Mouse (Mus musculus) liver, postnatal 0 days (tissue): Measurements from ENCODE around the gene Prg3. TPM values are rescaled to one million over a fixed set of nuclear protein-coding genes. Genes with fewer than 3 reads are reported as not detected.
A peak's percentile ranks its signal among the peaks of the same experiment; 100 is the strongest.

Source experiments
- ATAC-seq: fragments of 200-750 bp; cut with Nextera tagmentation; 2 replicates; pipeline ENCODE4 v1.8.0; 2017; ENCODE audit warnings: mild to moderate bottlenecking, moderate library complexity
- DNase-seq: peaks from one replicate; pipeline ENCODE4 v3.0.0-alpha.2; 2016
- H3K27ac ChIP-seq: fragments of 300-500 bp; sonication (generic); 2 replicates; pipeline ENCODE4 v1.5.1; 2014; ENCODE audit warnings: antibody characterized with exemption, moderate library complexity, mild to moderate bottlenecking, low read depth
- H3K27me3 ChIP-seq: fragments of 300-500 bp; sonication (generic); 2 replicates; pipeline ENCODE4 v1.6.1; 2014; ENCODE audit warnings: low read length, control low read depth, mixed read lengths; ENCODE audit not compliant: insufficient read depth
- H3K36me3 ChIP-seq: fragments of 300-500 bp; sonication (generic); replicated peaks from 2 replicates; pipeline ENCODE4 v1.6.1; 2014; ENCODE audit warnings: mild to moderate bottlenecking, control low read depth, low read length, moderate library complexity, mixed read lengths; ENCODE audit not compliant: insufficient read depth
- H3K4me1 ChIP-seq: fragments of 300-500 bp; sonication (generic); 2 replicates; pipeline ENCODE4 v1.6.1; 2014; ENCODE audit warnings: antibody characterized with exemption, mild to moderate bottlenecking, control low read depth; ENCODE audit not compliant: insufficient read depth
- H3K4me2 ChIP-seq: fragments of 300-500 bp; sonication (generic); 2 replicates; pipeline ENCODE4 v1.6.1; 2014; ENCODE audit warnings: low read depth, mild to moderate bottlenecking, low read length, moderate library complexity, mixed read lengths
- H3K4me3 ChIP-seq: fragments of 300-500 bp; sonication (generic); 2 replicates; pipeline ENCODE4 v1.5.1; 2014; ENCODE audit warnings: low read depth, low read length
- H3K9ac ChIP-seq: fragments of 300-500 bp; sonication (generic); replicated peaks from 2 replicates; pipeline ENCODE4 v1.6.1; 2014; ENCODE audit warnings: mild to moderate bottlenecking, moderate library complexity
- H3K9me3 ChIP-seq: fragments of 300-500 bp; sonication (generic); 2 replicates; pipeline ENCODE4 v1.6.1; 2016; ENCODE audit warnings: mild to moderate bottlenecking, control low read depth, low read length, mixed read lengths
- CTCF ChIP-seq: sonication (generic); IDR thresholded peaks from 2 replicates; pipeline ENCODE4 v1.5.1; 2016; ENCODE audit warnings: antibody characterized with exemption, low read depth
- EP300 ChIP-seq: IDR thresholded peaks from 2 replicates; pipeline ENCODE4 v1.6.1; 2016; ENCODE audit warnings: antibody characterized with exemption, low read depth, mild to moderate bottlenecking
- WGBS: fragments of 180-500 bp; shearing (Covaris S2); extraction: QIAGEN DNeasy Blood & Tissue Kit; methylation state at CpG from one replicate; pipeline ENCODE4 v1.1.7; 2014; ENCODE audit not compliant: insufficient replicate concordance; 5-methylcytosine and 5-hydroxymethylcytosine counted together
- polyA plus RNA-seq: library from polyadenylated mRNA; unstranded; fragments of >200 nt; fragmentation: Nextera tagmentation; extraction: Ambion mirVana; gene quantifications from 2 replicates; pipeline ENCODE4 v1.2.1, GENCODE M21; 2015

The Prg3 gene
- polyA plus RNA-seq, 1 experiment from 2014 or later, result 5.1 TPM

GRCm38 (mm10) chr2:84955435-84955834, 32.6 kb upstream of the Prg3 start:
- Histone ChIP-seq H3K9me3 (no peaks in the 10 kb centered on the region), H3K27me3 (no peaks in the 10 kb centered on the region), H3K4me3 (no peak overlapping the region), H3K36me3 (peaks cover 87% of the 10 kb centered on the region), H3K4me1 (no peaks in the 10 kb centered on the region), H3K27ac (no peak overlapping the region), H3K9ac (no peak overlapping the region), H3K4me2 (no peak overlapping the region)
- TF ChIP-seq EP300, result no peak
- TF ChIP-seq CTCF, result no peak
- 84% methylated on average over 9 of the region's 9 CpGs for WGBS
- DNase-seq (peak; percentile 12), ATAC-seq (no peak)

- WGBS, result 54% methylated on average over 5 of the region's 5 CpGs
- Histone ChIP-seq H3K27me3 (no peaks in the 10 kb centered on the region), H3K9ac (no peak overlapping the region), H3K36me3 (peaks cover 78% of the 10 kb centered on the region), H3K4me1 (peaks cover 6% of the 10 kb centered on the region; the same call in 1 of the 2 replicates), H3K4me3 (no peak overlapping the region), H3K27ac (no peak overlapping the region), H3K9me3 (no peaks in the 10 kb centered on the region), H3K4me2 (no peak overlapping the region)
- DNase-seq, result peak; percentile 81
- peak; percentile 98 for TF ChIP-seq CTCF
- no peak for TF ChIP-seq EP300
- peak; percentile 64 for ATAC-seq
Measured at GRCm38 (mm10) chr2:84956274-84956673, 31.7 kb upstream of the Prg3 start.

- peaks cover 25% of the 10 kb centered on the region for H3K4me1 ChIP-seq
- peak; percentile 12 for DNase-seq
- no peaks in the 10 kb centered on the region for H3K27me3 ChIP-seq
- no peak overlapping the region for H3K4me2 ChIP-seq
- ATAC-seq, result no peak
- TF ChIP-seq CTCF (no peak), EP300 (no peak)
- H3K9ac ChIP-seq, result no peak overlapping the region
- H3K4me3 ChIP-seq, result no peak overlapping the region
- no peak overlapping the region for H3K27ac ChIP-seq
- peaks cover 56% of the 10 kb centered on the region for H3K36me3 ChIP-seq
- no peaks in the 10 kb centered on the region for H3K9me3 ChIP-seq
- WGBS, result 81% methylated on average over 11 of the region's 11 CpGs
Measured at GRCm38 (mm10) chr2:84958588-84959264, 29.3 kb upstream of the Prg3 start.

GRCm38 (mm10) chr2:84961300-84961699, 26.7 kb upstream of the Prg3 start:
- WGBS, result 45% methylated on average over 2 of the region's 2 CpGs
- Histone ChIP-seq H3K4me1 (peaks cover 26% of the 10 kb centered on the region), H3K27ac (peak overlapping the region; percentile 75), H3K4me3 (no peak overlapping the region), H3K9ac (no peak overlapping the region), H3K36me3 (peaks cover 33% of the 10 kb centered on the region), H3K9me3 (no peaks in the 10 kb centered on the region), H3K27me3 (no peaks in the 10 kb centered on the region), H3K4me2 (no peak overlapping the region)
- DNase-seq, result peak; percentile 60
- peak; percentile 36; the same call in 1 of the 2 replicates for TF ChIP-seq CTCF
- 0 out of 2 replicates have a peak, but pooled peaks have one; percentile 26 for TF ChIP-seq EP300
- peak; percentile 85 for ATAC-seq

- peak; percentile 7 for DNase-seq
- H3K27me3 ChIP-seq, result no peaks in the 10 kb centered on the region
- H3K36me3 ChIP-seq, result peaks cover 28% of the 10 kb centered on the region
- H3K4me3 ChIP-seq, result no peak overlapping the region
- no peak overlapping the region for H3K9ac ChIP-seq
- ATAC-seq, result no peak
- peak overlapping the region; percentile 75; the same call in 1 of the 2 replicates for H3K27ac ChIP-seq
- TF ChIP-seq CTCF (no peak), EP300 (no peak)
- no peak overlapping the region for H3K4me2 ChIP-seq
- peaks cover 28% of the 10 kb centered on the region for H3K4me1 ChIP-seq
- no peaks in the 10 kb centered on the region for H3K9me3 ChIP-seq
- 88% methylated on average over 3 of the region's 3 CpGs for WGBS
Measured at GRCm38 (mm10) chr2:84961901-84962300, 26.1 kb upstream of the Prg3 start.

GRCm38 (mm10) chr2:84962906-84963507, 25.0 kb upstream of the Prg3 start:
- no peak overlapping the region for H3K9ac ChIP-seq
- ATAC-seq (no peak), DNase-seq (peak; percentile 14)
- H3K27ac ChIP-seq, result peak overlapping the region; percentile 75
- no peak overlapping the region for H3K4me2 ChIP-seq
- H3K9me3 ChIP-seq, result no peaks in the 10 kb centered on the region
- H3K4me3 ChIP-seq, result no peak overlapping the region
- peaks cover 17% of the 10 kb centered on the region for H3K36me3 ChIP-seq
- no peaks in the 10 kb centered on the region for H3K27me3 ChIP-seq
- TF ChIP-seq CTCF, result no peak
- TF ChIP-seq EP300, result no peak
- 46% methylated on average over 6 of the region's 6 CpGs for WGBS
- H3K4me1 ChIP-seq, result peaks cover 30% of the 10 kb centered on the region
